Mouse (Mus musculus) ES-Bruce4 (cell line): ENCODE data around the gene Svs5. TPM values are rescaled to one million over a fixed set of nuclear protein-coding genes. Genes with fewer than 3 reads are reported as not detected.
"Not testable (repeated sequence)": the region's sequence is repeated elsewhere in the genome, so short reads cannot be mapped to it uniquely, and the experiment has no call there.

ENCODE experiments used
- H3K27ac ChIP-seq: 2 replicates; pipeline ENCODE4 v1.5.1; 2012; ENCODE audit warnings: low read length, inconsistent platforms; ENCODE audit not compliant: insufficient read depth
- H3K27me3 ChIP-seq: 2 replicates; pipeline ENCODE4 v1.6.1; 2012; ENCODE audit warnings: mild to moderate bottlenecking, low read length, inconsistent platforms; ENCODE audit not compliant: control insufficient read depth, poor library complexity, insufficient read depth, severe bottlenecking
- H3K36me3 ChIP-seq: 2 replicates; pipeline ENCODE4 v1.6.1; 2012; ENCODE audit warnings: inconsistent platforms, mild to moderate bottlenecking, low read length, moderate library complexity; ENCODE audit not compliant: control insufficient read depth, poor library complexity, insufficient read depth, severe bottlenecking
- H3K4me1 ChIP-seq: one replicate; pipeline ENCODE4 v1.8.1; 2011; ENCODE audit warnings: low read length; ENCODE audit not compliant: control insufficient read depth, insufficient read depth
- H3K4me3 ChIP-seq: 2 replicates; pipeline ENCODE4 v1.5.1; 2011; ENCODE audit warnings: low read depth, mild to moderate bottlenecking, low read length
- H3K9ac ChIP-seq: 2 replicates; pipeline ENCODE4 v1.6.1; 2012; ENCODE audit warnings: low read depth, mild to moderate bottlenecking, inconsistent platforms; ENCODE audit not compliant: poor library complexity, severe bottlenecking
- H3K9me3 ChIP-seq: replicated peaks from 2 replicates; pipeline ENCODE4 v1.6.1; 2012; ENCODE audit warnings: mild to moderate bottlenecking, low read length, inconsistent platforms; ENCODE audit not compliant: control insufficient read depth, poor library complexity, insufficient read depth, severe bottlenecking
- CTCF ChIP-seq: IDR thresholded peaks from one replicate; pipeline ENCODE4 v1.8.1; 2011; ENCODE audit warnings: low read depth, low read length
- EP300 ChIP-seq: IDR thresholded peaks from 2 replicates; pipeline ENCODE4 v1.6.1; 2011; ENCODE audit warnings: low read depth, low read length; ENCODE audit not compliant: insufficient read depth
- POLR2A ChIP-seq: IDR thresholded peaks from one replicate; pipeline ENCODE4 v1.8.1; 2011; ENCODE audit warnings: low read length; ENCODE audit not compliant: insufficient read depth
- polyA plus RNA-seq: library from polyadenylated mRNA; stranded (reverse); fragments of >200 nt; gene quantifications from 2 replicates; pipeline ENCODE4 v1.2.4, GENCODE M21; 2011; ENCODE audit warnings: low read depth; ENCODE audit not compliant: missing spikeins, insufficient read depth, insufficient read length

Gene Svs5
- not detected in 2 replicates for polyA plus RNA-seq

- H3K4me3 ChIP-seq, H3K9me3 ChIP-seq, H3K36me3 ChIP-seq, H3K27me3 ChIP-seq, H3K27ac ChIP-seq, H3K4me1 ChIP-seq, H3K9ac ChIP-seq: not testable (repeated sequence)
Measured at GRCm38 (mm10) chr2:164332440-164332839, at the start of gene Svs5. Svs5 (plus strand) TSS chr2:164332740.

DNA sequence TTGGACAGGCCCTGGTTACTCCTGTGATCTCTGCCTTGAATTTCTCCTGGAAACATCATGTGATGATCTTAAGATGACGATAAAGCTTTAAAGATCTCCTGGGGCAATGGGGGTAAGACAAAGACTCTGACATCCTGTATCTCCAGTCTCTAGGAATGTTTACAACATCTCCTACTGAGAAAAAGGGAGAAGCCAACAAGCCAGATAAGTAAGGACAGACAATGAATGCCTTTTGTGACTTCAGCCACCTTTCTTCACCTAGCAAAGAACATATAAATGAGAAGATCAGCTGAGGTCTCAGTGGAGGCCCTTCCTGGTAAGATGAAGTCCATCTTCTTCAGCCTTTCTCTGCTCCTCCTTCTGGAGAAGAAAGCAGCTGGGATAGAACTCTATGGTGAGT, 43.6 kb upstream of the Svs5 start, which contains the start of gene Svs3a:
Gene Svs3a, plus strand, starts transcription at position 301 of the 400 bp plus-strand sequence.
- not testable (repeated sequence) for H3K27ac ChIP-seq, H3K36me3 ChIP-seq, H3K4me1 ChIP-seq, H3K4me3 ChIP-seq, H3K9ac ChIP-seq, H3K27me3 ChIP-seq, H3K9me3 ChIP-seq

- Histone ChIP-seq H3K9ac (no peak overlapping the region), H3K27ac (no peak overlapping the region)
Measured at GRCm38 (mm10) chr2:164312599-164312998, 19.9 kb upstream of the Svs5 start.

GRCm38 (mm10) chr2:164315460-164315859, 17.1 kb upstream of the Svs5 start:
- not testable (repeated sequence) for H3K9ac ChIP-seq, H3K27me3 ChIP-seq, H3K4me3 ChIP-seq, H3K4me1 ChIP-seq, H3K9me3 ChIP-seq, H3K27ac ChIP-seq, H3K36me3 ChIP-seq

More at GRCm38 (mm10) chr2:164312599-164312998, 19.9 kb upstream of the Svs5 start:
- Histone ChIP-seq H3K4me3 (no peak overlapping the region), H3K9me3 (no peaks in the 10 kb centered on the region), H3K27me3 (no peaks in the 10 kb centered on the region), H3K36me3 (no peaks in the 10 kb centered on the region), H3K4me1 (no peaks in the 10 kb centered on the region)
- TF ChIP-seq POLR2A (no peak), CTCF (no peak), EP300 (no peak)

DNA sequence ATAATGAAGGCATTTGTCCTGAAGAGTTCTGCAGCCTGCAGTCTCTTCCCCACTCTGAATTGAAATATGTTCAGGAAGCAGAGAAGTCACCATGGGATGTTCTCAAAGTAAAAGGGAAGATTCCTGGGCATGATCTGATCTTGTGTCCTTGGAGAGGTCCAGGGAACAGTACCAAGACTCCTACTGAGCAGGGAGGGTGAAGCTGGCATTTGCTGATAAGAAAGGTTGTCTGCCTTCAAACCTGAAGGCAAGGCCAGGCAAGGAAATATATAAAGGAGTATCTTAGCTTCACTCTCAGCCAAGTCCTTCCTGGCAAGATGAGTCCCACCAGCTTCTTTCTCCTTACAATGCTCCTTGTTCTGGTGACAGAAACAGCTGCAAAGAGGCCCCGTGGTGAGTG, 16.1 kb upstream of the Svs5 start, which contains the start of gene Svs6:
Gene Svs6, plus strand, starts transcription at position 301 of the 400 bp plus-strand sequence.
- not testable (repeated sequence) for H3K9me3 ChIP-seq, H3K9ac ChIP-seq, H3K36me3 ChIP-seq, H3K4me1 ChIP-seq, H3K27me3 ChIP-seq, H3K4me3 ChIP-seq, H3K27ac ChIP-seq

DNA sequence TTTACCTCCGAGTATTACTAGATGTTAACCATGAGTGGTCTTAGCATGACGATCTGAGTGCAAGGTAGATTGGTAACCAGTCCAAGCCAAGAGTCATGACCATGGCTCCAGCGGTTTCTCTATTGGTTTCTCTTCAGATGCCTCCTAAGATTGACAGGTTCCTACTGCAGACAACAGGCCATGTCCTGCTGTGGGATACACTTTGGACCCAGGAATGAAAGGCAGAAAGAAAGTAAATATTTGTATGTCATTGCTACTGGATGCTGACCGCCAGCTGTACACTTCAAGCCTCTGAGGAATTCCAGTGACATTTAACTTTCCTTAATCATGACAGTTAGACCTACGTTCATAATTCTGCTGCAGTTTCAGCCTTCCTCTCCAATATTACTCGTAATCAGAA, 11.6 kb upstream of the Svs5 start:
- TF ChIP-seq CTCF (no peak), EP300 (no peak), POLR2A (no peak)

DNA sequence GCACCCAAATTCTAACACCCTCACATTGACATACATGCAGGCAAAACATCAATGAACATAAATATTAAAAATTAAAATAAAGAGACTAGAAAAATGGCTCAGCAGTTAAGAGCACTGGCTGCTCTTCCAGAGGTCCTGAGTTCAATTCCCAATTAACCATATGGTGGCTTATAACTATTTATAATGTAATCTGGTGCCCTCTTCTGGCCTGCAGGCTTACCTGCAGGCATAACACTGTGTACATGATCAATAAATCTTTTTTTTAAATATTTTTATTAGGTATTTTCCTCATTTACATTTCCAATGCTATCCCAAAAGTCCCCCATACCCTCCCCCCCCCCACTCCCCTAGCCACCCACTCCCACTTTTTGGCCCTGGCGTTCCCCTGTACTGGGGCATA, 11.2 kb downstream of the Svs5 start:
- not testable (repeated sequence) for H3K4me3 ChIP-seq, H3K4me1 ChIP-seq, H3K27ac ChIP-seq, H3K27me3 ChIP-seq, H3K9ac ChIP-seq, H3K9me3 ChIP-seq, H3K36me3 ChIP-seq

More for the DNA sequence above, 11.6 kb upstream of the Svs5 start:
- Histone ChIP-seq H3K4me3 (no peak overlapping the region), H3K36me3 (no peaks in the 10 kb centered on the region), H3K27me3 (peaks cover 1% of the 10 kb centered on the region; the same call in 1 of the 2 replicates), H3K27ac (no peak overlapping the region), H3K9ac (no peak overlapping the region), H3K4me1 (no peaks in the 10 kb centered on the region), H3K9me3 (no peaks in the 10 kb centered on the region)

- not testable (repeated sequence) for H3K36me3 ChIP-seq, H3K9me3 ChIP-seq, H3K9ac ChIP-seq, H3K27ac ChIP-seq, H3K4me1 ChIP-seq, H3K27me3 ChIP-seq, H3K4me3 ChIP-seq
Measured at GRCm38 (mm10) chr2:164347697-164348096, 15.2 kb downstream of the Svs5 start.
